Mouse (Mus musculus): ENCODE results near the gene R3hdml. TPM values are rescaled to one million over a fixed set of nuclear protein-coding genes. Genes with fewer than 3 reads are reported as not detected.

The R3hdml gene
- total and polyA plus RNA-seq, 3 experiments, result not detected

GRCm38 (mm10) chr2:163534958-163535524, 42.9 kb downstream of the R3hdml start:
- Histone ChIP-seq H3K27ac (ENCODE audit: control insufficient read depth, low read depth, low read length) (peak overlapping the region; percentile 17; the same call in 1 of the 2 replicates), H3K4me3 (ENCODE audit: control insufficient read depth in 1 of 2, insufficient read depth in 1 of 2, low read depth in 2 of 2, low read length in 2 of 2) (peak overlapping the region; percentile 60 to 63), H3K79me2 (ENCODE audit: control insufficient read depth, insufficient read depth, low read length, poor library complexity) (no peaks in the 10 kb centered on the region), H3K9ac (ENCODE audit: control insufficient read depth, low read depth, low read length, poor library complexity, severe bottlenecking) (peak overlapping the region; percentile 64), H3K9me3 (replicated peaks; ENCODE audit: insufficient read depth, low read length) (no peaks in the 10 kb centered on the region), H3K27me3 (ENCODE audit: control insufficient read depth in 1 of 2, insufficient read depth in 2 of 2, low read length in 2 of 2) (no peaks in the 10 kb centered on the region; a peak in 1 of 4 replicates), H3K4me1 (ENCODE audit: control insufficient read depth in 1 of 2, insufficient read depth in 2 of 2, low read length in 2 of 2) (peaks cover 5 to 11% of the 10 kb centered on the region in 2 experiments; a peak in 3 of 4 replicates), H3K36me3 (ENCODE audit: control insufficient read depth in 1 of 2, insufficient read depth in 2 of 2, low read length in 2 of 2) (peaks cover 0 to 5% of the 10 kb centered on the region in 2 experiments; a peak in 2 of 4 replicates)
- peak; percentile 96 for DNase-seq (ENCODE audit: low read depth, low spot score)
- TF ChIP-seq ZMIZ1 (IDR thresholded peaks at IDR 0.05; ENCODE audit: low read depth, low read length), result no peak
- 0 out of 2 replicates have a peak, but pooled peaks have one; percentile 35 for TF ChIP-seq HCFC1 (IDR thresholded peaks at IDR 0.05; ENCODE audit: low read depth, low read length)
- TF ChIP-seq E2F4 (IDR thresholded peaks at IDR 0.05; ENCODE audit: borderline replicate concordance, low read depth, low read length), result 0 out of 2 replicates have a peak, but pooled peaks have one; percentile 39
- TF ChIP-seq POLR2AphosphoS5 (IDR thresholded peaks at IDR 0.05; ENCODE audit: borderline replicate concordance, low read depth, low read length), result no peak
- TF ChIP-seq ZKSCAN1 (IDR thresholded peaks at IDR 0.05; ENCODE audit: low read depth, low read length), result no peak
- TF ChIP-seq KAT2A (conservative IDR thresholded peaks at IDR 0.05; ENCODE audit: low read depth, low read length), result no peak
- peak; percentile 91 to 97 (median 95) for TF ChIP-seq CTCF (IDR thresholded peaks at IDR 0.05 in 2 of 3, conservative IDR thresholded peaks at IDR 0.05 in 1 of 3; ENCODE audit: control insufficient read depth in 1 of 3, insufficient read depth in 1 of 3, low read depth in 2 of 3, low read length in 3 of 3, poor library complexity in 1 of 3, severe bottlenecking in 1 of 3)
- TF ChIP-seq SIN3A (IDR thresholded peaks at IDR 0.05; ENCODE audit: low read length), result peak; percentile 37; the same call in 1 of the 2 replicates
- peak; percentile 71 for TF ChIP-seq RAD21 (IDR thresholded peaks at IDR 0.05; ENCODE audit: low read depth, low read length)
- peak; percentile 59; the same call in 1 of the 2 replicates for TF ChIP-seq MAX (IDR thresholded peaks at IDR 0.05; ENCODE audit: low read length)
- TF ChIP-seq MAFK (IDR thresholded peaks at IDR 0.05; ENCODE audit: borderline replicate concordance, low read depth, low read length), result peak; percentile 93
- peak; percentile 61 for TF ChIP-seq ZC3H11A (IDR thresholded peaks at IDR 0.05; ENCODE audit: low read depth, low read length)
- TF ChIP-seq GATA1 (IDR thresholded peaks at IDR 0.05; ENCODE audit: low read depth, low read length), result no peak
- TF ChIP-seq BHLHE40 (IDR thresholded peaks at IDR 0.05; ENCODE audit: borderline replicate concordance, low read depth, low read length), result no peak
- no peak for TF ChIP-seq EP300 (IDR thresholded peaks at IDR 0.05; ENCODE audit: low read depth in 1 of 2, low read length in 2 of 2)
- TF ChIP-seq MYB (IDR thresholded peaks at IDR 0.05; ENCODE audit: low read depth, low read length), result no peak
- TF ChIP-seq ETS1 (IDR thresholded peaks at IDR 0.05; ENCODE audit: low read depth, low read length), result no peak
- peak; percentile 77 for TF ChIP-seq SMC3 (IDR thresholded peaks at IDR 0.05; ENCODE audit: low read depth, low read length)
- no peak for TF ChIP-seq MEF2A (IDR thresholded peaks at IDR 0.05; ENCODE audit: extremely low read depth, insufficient replicate concordance, low read depth, low read length, poor library complexity, severe bottlenecking)
- TF ChIP-seq GABPA (IDR thresholded peaks at IDR 0.05; ENCODE audit: low read depth, low read length), result no peak
- TF ChIP-seq JUND (IDR thresholded peaks at IDR 0.05; ENCODE audit: low read depth, low read length), result 0 out of 2 replicates have a peak, but pooled peaks have one; percentile 15
- TF ChIP-seq TBP (IDR thresholded peaks at IDR 0.05; ENCODE audit: low read depth, low read length), result no peak; the same call in 1 of the 2 replicates
- TF ChIP-seq ELF1 (IDR thresholded peaks at IDR 0.05; ENCODE audit: low read depth, low read length), result no peak
- TF ChIP-seq NRF1 (IDR thresholded peaks at IDR 0.05; ENCODE audit: insufficient read depth, low read depth, low read length, poor library complexity, severe bottlenecking), result 0 out of 2 replicates have a peak, but pooled peaks have one; percentile 6
- TF ChIP-seq UBTF (IDR thresholded peaks at IDR 0.05; ENCODE audit: borderline replicate concordance, insufficient read depth, low read depth, low read length), result no peak
- peak; percentile 50; the same call in 1 of the 2 replicates for TF ChIP-seq MYC (IDR thresholded peaks at IDR 0.05; ENCODE audit: low read depth, low read length)
- TF ChIP-seq CHD2 (IDR thresholded peaks at IDR 0.05; ENCODE audit: low read length), result no peak
- no peak for TF ChIP-seq CHD1 (IDR thresholded peaks at IDR 0.05; ENCODE audit: low read depth, low read length)
- TF ChIP-seq POLR2AphosphoS2 (IDR thresholded peaks at IDR 0.05; ENCODE audit: low read length), result no peak
- TF ChIP-seq POLR2A (IDR thresholded peaks at IDR 0.05; ENCODE audit: control insufficient read depth in 1 of 2, insufficient read depth in 1 of 2, low read depth in 1 of 2, low read length in 2 of 2, poor library complexity in 1 of 2), result peak in 1 of 2 experiments; percentile 32; a peak in 1 of 4 replicates
- TF ChIP-seq USF1 (IDR thresholded peaks at IDR 0.05; ENCODE audit: low read depth, low read length), result no peak
- peak; percentile 78 for TF ChIP-seq ZNF384 (IDR thresholded peaks at IDR 0.05; ENCODE audit: low read depth, low read length)
- TF ChIP-seq USF2 (IDR thresholded peaks at IDR 0.05; ENCODE audit: borderline replicate concordance in 1 of 2, insufficient read depth in 1 of 2, low read depth in 1 of 2, low read length in 2 of 2), result no peak
- no peak for TF ChIP-seq TAL1 (IDR thresholded peaks at IDR 0.05; ENCODE audit: low read length)
- TF ChIP-seq NELFE (IDR thresholded peaks at IDR 0.05; ENCODE audit: low read depth, low read length), result peak; percentile 44; the same call in 1 of the 2 replicates
- peak; percentile 50 for TF ChIP-seq TCF12 (IDR thresholded peaks at IDR 0.05; ENCODE audit: low read depth, low read length)
